Mouse (Mus musculus) Patski (cell line): Measurements from ENCODE around the gene Tacr2. TPM values are rescaled to one million over a fixed set of nuclear protein-coding genes. Genes with fewer than 3 reads are reported as not detected.
A peak's percentile ranks its signal among the peaks of the same experiment; 100 is the strongest.

Experiments
- ATAC-seq: fragments of 100-300 bp; one replicate; pipeline ENCODE4 v1.8.0; 2021
- CTCF ChIA-PET: fragments of 350-600 bp; sonication (Branson Sonifier 250); formaldehyde crosslinking; loops from one replicate; lab custom pipeline; 2022; ENCODE audit warnings: inconsistent platforms; lab: Charles Lee
- POLR2A ChIA-PET: fragments of 350-600 bp; sonication (Branson Sonifier 250); formaldehyde crosslinking; loops from one replicate; lab custom pipeline; 2022; ENCODE audit warnings: antibody characterized with exemption, inconsistent platforms; lab: Charles Lee
- DNase-seq: peaks from one replicate; pipeline ENCODE4 v3.0.0-alpha.2; 2011; ENCODE audit warnings: low read depth, low spot score
- H3K27me3 ChIP-seq: fragments of 371-371 bp; one replicate; pipeline ENCODE4 v1.5.1; 2021
- CTCF ChIP-seq: fragments of 100-300 bp; IDR thresholded peaks from one replicate; pipeline ENCODE4 v1.5.1; 2021
- in situ Hi-C: fragments of 300-500 bp; cut with MboI; formaldehyde crosslinking; loops from 3 replicates; pipeline ENCODE4 v1.11.1; 2018; ENCODE audit warnings: low pct_unique_long_range_greater_than_20kb, mixed read lengths
- polyA plus RNA-seq: library from polyadenylated mRNA; unstranded; gene quantifications from one replicate; pipeline ENCODE4 v1.2.3, GENCODE M21; 2021

Gene Tacr2
- polyA plus RNA-seq, 1 experiment from 2014 or later = 0.08 TPM

- no peak for TF ChIP-seq CTCF
- POLR2A ChIA-PET = no interaction called here
- ATAC-seq = no peak
- CTCF ChIA-PET = interaction anchor here (0.7 kb wide), 1 partner anchor 11 kb away, joined by 3 read pairs; no protein-coding TSS in a partner anchor
- in situ Hi-C loops = no loop called here
- no peak for DNase-seq
- no peaks in the 10 kb centered on the region for H3K27me3 ChIP-seq
Measured at GRCm38 (mm10) chr10:62220732-62221514, 31.3 kb upstream of the Tacr2 start.

DNA sequence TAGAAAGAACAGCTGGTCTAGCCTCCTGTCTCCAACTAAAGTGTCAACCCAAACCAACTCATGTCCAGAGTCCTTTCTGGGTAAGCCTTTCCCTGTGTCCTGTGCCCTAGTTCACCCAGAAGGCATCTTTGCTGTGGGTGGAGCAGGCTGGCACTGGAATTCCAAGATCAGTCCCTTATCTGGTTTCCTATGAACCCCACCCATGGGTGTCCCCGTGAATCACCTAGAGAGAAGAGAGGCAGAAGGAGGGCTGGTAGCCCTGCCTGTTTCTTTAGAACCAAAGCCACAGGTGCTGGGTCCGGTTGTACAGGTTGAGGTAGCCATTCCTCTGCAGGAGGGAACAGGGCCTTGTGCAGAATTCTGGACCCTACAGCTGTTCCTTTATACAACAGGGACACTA is 30.6 kb upstream of the Tacr2 start:
- ChIA-PET CTCF (no interaction called here), POLR2A (no interaction called here)
- DNase-seq = no peak
- in situ Hi-C loops = no loop called here
- TF ChIP-seq CTCF = no peak
- H3K27me3 ChIP-seq = no peaks in the 10 kb centered on the region
- ATAC-seq = no peak

DNA sequence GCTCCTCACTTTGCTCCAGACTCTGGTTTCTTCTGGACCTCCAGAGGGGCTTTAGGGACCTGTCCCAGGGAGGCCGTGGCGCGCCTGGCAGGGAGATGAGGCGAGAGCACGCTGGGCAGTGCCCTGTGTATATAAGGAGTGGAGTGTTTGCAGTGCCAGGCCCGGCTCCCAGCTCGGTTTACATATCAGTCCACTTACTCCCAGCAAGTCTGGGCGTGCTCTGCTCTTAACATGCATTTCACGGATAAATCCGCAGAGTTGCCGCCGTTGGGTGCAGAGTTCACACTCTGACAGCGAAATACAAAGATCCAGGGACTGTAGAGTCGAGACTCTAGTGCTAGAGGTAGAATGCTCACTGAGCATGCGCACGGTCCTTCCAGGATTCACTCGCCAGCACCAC is 29.5 kb upstream of the Tacr2 start:
- ATAC-seq (no peak), DNase-seq (no peak)
- no peaks in the 10 kb centered on the region for H3K27me3 ChIP-seq
- CTCF ChIA-PET = interaction anchor here (0.9 kb wide), 1 partner anchor 12 kb away, joined by 3 read pairs; no protein-coding TSS in a partner anchor
- TF ChIP-seq CTCF = no peak
- POLR2A ChIA-PET = no interaction called here
- in situ Hi-C loops = no loop called here

DNA sequence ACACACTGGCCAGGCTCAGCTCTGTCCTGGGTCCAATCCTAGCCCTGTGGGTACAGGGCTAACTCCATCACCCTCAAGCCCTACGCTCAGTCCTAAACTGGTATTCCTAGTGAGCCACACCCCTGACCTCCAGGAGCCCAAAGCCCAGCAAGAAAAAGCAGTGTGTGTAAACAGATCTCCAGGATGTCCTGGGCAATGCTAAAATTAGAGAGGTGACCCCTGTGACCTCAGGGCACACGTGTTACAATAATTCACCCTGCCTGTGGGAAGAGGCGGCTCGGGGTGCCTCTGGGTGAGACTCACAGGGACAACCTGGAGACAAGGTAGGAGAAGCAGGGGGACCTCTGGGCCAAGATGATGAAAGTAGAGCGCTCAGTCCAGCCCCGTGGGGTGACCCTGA is 28.0 kb upstream of the Tacr2 start:
- ATAC-seq (no peak), DNase-seq (no peak)
- no peak for TF ChIP-seq CTCF
- ChIA-PET POLR2A (no interaction called here), CTCF (no interaction called here)
- no peaks in the 10 kb centered on the region for H3K27me3 ChIP-seq
- in situ Hi-C loops = no loop called here

- DNase-seq (no peak), ATAC-seq (no peak)
- in situ Hi-C loops = no loop called here
Measured at GRCm38 (mm10) chr10:62225839-62226238, 26.4 kb upstream of the Tacr2 start.

GRCm38 (mm10) chr10:62228126-62228525 is 24.1 kb upstream of the Tacr2 start:
- ATAC-seq (no peak), DNase-seq (no peak)
- POLR2A ChIA-PET = interaction anchor here (0.7 kb wide), 1 partner anchor 182 kb away, joined by 5 read pairs; no protein-coding TSS in a partner anchor
- in situ Hi-C loops = no loop called here
- CTCF ChIA-PET = no interaction called here
- no peak for TF ChIP-seq CTCF
- no peaks in the 10 kb centered on the region for H3K27me3 ChIP-seq

More at GRCm38 (mm10) chr10:62225839-62226238, 26.4 kb upstream of the Tacr2 start:
- no peaks in the 10 kb centered on the region for H3K27me3 ChIP-seq
- ChIA-PET CTCF (no interaction called here), POLR2A (no interaction called here)
- no peak for TF ChIP-seq CTCF

DNA sequence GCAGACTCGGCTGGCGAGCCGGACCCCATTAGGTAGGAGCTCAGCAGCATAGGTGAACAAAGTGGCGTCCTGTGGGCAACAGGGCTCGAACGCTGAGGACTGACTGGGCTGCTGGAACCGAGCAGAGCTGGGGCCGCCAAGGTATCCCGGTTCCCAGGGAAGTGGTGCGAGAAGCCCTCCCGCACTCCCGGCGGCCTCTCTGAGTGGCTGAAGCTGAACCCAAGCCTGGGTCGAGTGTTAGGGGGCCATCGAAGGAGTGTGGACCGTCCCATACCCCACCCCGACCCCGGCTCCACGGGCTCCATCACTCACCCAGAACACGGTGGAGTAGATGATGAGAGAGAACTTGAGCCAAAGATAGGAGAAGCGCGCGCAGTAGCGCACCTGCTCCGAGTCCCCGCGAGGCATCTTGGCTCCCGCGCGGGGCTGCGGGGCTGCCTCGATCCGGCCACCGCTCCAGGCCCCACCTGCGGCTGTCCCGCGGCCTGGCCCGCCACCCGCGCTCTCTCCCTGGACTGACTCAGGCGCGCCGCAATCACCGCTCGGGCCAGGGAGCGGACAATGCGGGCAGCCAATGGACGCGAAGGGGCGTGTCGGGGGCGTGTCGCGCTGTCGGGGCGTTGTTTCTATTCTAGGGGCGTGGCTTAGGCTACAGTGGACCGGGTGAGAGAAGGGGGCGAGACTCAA is 21.4 kb upstream of the Tacr2 start, which contains the start of gene Tspan15:
TSS of gene Tspan15 (minus strand) at position 544 of the 687 bp plus-strand sequence.
- ChIA-PET CTCF (no interaction called here), POLR2A (no interaction called here)
- no peak for DNase-seq
- TF ChIP-seq CTCF = no peak
- in situ Hi-C loops = no loop called here
- no peaks in the 10 kb centered on the region for H3K27me3 ChIP-seq
- peak; percentile 80 for ATAC-seq

DNA sequence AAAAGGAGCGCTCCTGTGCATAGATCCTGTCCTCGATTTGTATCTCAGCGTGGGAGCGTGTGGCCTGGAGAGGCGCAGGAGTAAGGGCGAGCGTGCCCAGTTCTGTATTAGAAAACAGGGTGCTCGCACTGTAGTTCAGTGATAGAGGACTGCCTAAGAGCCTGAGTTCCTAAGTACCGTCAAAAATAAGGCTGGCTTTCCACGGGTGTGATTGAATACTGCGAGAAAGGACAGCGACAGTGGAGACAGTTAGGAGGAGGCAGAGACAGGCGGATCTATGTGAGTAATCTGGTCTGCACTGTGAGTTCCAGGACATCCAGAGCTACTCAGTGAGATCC is 20.9 kb upstream of the Tacr2 start:
- TF ChIP-seq CTCF = no peak
- no peaks in the 10 kb centered on the region for H3K27me3 ChIP-seq
- ChIA-PET POLR2A (no interaction called here), CTCF (interaction anchor here (1.4 kb wide), 1 partner anchor 22 kb away, joined by 3 read pairs; no protein-coding TSS in a partner anchor)
- in situ Hi-C loops = no loop called here
- no peak for DNase-seq
- peak; percentile 20 for ATAC-seq

DNA sequence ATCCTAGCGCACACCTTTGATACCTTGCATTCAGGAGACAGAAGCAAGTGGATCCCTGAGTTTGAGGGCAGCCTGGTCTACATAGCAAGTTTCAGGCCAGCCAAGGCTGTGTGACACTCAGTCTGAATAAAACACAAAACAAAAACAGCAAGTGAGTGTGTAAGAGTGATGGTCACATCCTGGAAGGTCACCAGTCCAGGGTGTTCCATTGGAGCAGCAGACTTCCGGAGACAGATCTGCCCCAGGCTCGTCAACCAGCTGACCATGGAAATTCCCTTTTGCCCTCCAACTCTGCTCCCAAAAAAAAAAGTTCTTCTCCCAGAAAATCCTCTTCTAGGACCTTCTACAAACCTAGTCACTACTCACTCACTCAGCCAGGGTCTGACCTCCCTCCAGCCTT is 20.4 kb upstream of the Tacr2 start:
- TF ChIP-seq CTCF = no peak
- in situ Hi-C loops = no loop called here
- no peaks in the 10 kb centered on the region for H3K27me3 ChIP-seq
- CTCF ChIA-PET = interaction anchor here (1.4 kb wide), 1 partner anchor 22 kb away, joined by 3 read pairs; no protein-coding TSS in a partner anchor
- ATAC-seq (no peak), DNase-seq (no peak)
- POLR2A ChIA-PET = no interaction called here

- in situ Hi-C loops = no loop called here
- H3K27me3 ChIP-seq = no peaks in the 10 kb centered on the region
Measured at GRCm38 (mm10) chr10:62236165-62236564, 16.1 kb upstream of the Tacr2 start.

GRCm38 (mm10) chr10:62237205-62237604 is 15.0 kb upstream of the Tacr2 start:
- ChIA-PET POLR2A (interaction anchor here (0.6 kb wide), 1 partner anchor 24 kb away, joined by 3 read pairs; no protein-coding TSS in a partner anchor), CTCF (no interaction called here)
- ATAC-seq (no peak), DNase-seq (no peak)
- no peak for TF ChIP-seq CTCF
- H3K27me3 ChIP-seq = no peaks in the 10 kb centered on the region
- in situ Hi-C loops = no loop called here

More at GRCm38 (mm10) chr10:62236165-62236564, 16.1 kb upstream of the Tacr2 start:
- no peak for DNase-seq
- POLR2A ChIA-PET = interaction anchor here (0.8 to 0.9 kb wide), 2 partner anchors 9 to 44 kb away, joined by 3 read pairs; no protein-coding TSS in a partner anchor
- CTCF ChIA-PET = interaction anchor here (0.7 to 1.1 kb wide), 4 partner anchors 12 to 50 kb away, joined by 3 to 5 read pairs (median 3); no protein-coding TSS in a partner anchor
- no peak for TF ChIP-seq CTCF
- ATAC-seq = no peak
